Mouse (Mus musculus) T-helper 2 cell (primary cell): ENCODE measurements at regions not wholly inside any gene's neighbourhood (a gene's known extent, or its start where the extent isn't known, plus 50 kb on each side); places are given as distances from the start of the nearest gene placed in this dataset.

ENCODE experiments used
- in situ Hi-C: fragments of 300-600 bp; cut with MboI, MseI; formaldehyde crosslinking; loops from one replicate; pipeline ENCODE4 v1.15.1; 2025; ENCODE audit warnings: high pct_unique_total_duplicates

DNA sequence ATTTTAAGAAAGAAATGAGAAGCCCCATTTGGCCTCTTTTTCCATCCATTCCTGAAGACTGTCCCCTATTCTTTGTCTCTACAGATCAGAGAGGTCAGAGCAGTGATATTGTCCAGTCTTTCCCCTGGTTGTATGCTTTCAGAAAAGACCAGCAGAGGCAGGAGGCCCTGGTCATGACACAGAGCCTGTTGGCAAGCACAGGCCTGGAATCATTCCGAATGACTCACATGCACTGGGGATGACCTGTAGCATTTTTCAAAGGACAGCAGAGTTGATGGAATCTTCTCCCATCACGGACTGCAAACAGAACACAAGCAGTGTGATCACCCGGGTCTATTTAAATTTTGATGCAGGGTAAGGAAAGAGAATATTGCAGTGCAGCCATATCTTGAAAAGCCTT is 50.2 kb upstream of the Nxt1 start:
- in situ Hi-C loops: no loop called here

DNA sequence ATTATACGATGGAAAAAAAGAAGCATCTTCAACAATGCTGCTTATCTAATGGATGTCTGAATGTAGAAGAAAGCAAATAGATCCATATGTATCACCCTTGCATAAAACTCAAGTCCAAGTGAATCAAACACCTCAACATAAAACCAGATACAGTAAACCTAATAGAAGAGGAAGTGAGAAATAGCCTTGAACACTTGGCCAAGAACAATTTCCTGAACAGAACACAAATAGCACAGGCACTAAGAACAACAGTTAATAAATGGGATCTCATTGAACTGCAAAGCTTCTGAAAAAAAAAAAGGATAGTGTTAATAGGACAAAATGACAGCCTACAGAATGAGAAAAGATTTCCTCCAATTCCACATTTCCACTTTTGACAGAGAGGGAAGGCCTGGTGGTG is 60.5 kb upstream of the Nxt1 start:
- in situ Hi-C loops: no loop called here

DNA sequence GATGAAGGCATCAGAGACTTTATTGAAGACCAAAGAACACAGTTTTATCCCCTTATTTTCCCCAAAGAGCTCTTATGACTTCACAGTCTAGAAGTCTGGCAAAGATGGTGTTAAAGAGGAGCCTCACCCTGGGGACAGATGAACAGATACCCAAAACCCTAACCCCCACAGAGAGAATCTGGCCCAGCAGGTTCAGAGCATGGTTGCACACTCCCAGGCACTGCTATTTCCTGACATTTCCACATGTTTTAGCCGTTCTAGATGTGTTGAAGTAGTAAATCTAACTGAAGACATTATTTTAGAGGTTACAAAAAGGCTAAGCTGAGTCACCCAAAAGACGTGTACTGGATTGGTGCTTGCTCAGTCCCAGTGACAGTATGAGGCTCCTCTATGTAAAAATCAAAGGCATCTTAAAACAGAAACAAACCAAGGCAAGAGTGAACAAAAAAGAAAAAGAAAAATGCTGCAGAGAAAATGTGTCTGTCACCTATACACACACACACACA is 66.9 kb upstream of the Nxt1 start:
- in situ Hi-C loops: no loop called here

GRCm38 (mm10) chr2:148603951-148604350 is 68.5 kb upstream of the Nxt1 start:
- in situ Hi-C loops: no loop called here

- in situ Hi-C loops: no loop called here
Observed at GRCm38 (mm10) chr2:148603315-148603714, 69.1 kb upstream of the Nxt1 start.

- in situ Hi-C loops: no loop called here
Observed at GRCm38 (mm10) chr2:148599498-148599897, 72.9 kb upstream of the Nxt1 start.

DNA sequence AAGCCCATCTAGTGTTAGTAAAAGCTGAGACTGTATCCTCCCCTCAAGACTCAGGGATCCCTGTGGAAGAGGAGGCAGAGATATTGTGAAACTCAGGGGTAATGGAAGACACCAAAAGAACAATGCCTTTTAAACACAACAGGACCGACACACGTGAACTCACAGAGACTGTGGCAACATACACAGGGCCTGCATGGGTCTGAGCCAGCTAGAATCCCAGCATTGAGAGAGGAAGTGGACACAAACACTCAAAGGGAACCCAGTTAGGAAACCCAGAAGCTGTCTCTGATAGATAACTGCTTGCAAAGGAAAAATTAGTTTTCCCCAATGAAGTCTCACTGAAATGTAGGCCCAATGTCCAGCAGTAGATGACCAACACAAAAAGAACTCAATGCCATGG is 75.4 kb upstream of the Nxt1 start:
- in situ Hi-C loops: no loop called here

DNA sequence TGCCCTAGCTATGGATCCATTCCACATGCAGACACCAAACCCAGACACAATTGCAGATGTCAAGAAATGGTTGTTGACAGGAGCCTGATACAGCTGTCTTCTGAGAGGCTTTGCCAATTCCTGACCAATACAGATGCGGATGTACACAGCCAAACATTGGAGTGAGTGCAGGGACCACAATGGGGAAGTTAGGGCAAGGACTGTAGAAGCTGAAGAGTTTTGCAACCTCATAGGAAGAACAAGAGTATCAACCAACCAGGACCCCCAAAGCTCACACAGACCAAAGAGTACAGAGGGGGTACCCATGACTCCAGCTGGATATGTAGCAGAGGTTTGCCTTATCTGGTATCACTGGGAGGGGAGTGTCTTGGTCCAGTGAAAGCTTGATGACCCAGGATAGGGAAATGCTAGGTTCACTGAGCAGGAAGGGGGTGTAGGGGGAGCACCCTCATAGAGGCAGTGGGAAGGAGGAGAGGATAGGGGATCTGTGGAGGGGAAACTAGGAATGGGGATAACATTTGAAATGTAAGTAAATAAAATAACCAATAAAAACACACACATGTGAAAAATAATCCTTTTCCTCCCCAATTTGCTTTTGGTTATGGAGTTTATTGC is 86.6 kb upstream of the Nxt1 start:
- in situ Hi-C loops: no loop called here

- in situ Hi-C loops: no loop called here
Observed at GRCm38 (mm10) chr2:148582208-148582607, 90.2 kb upstream of the Nxt1 start.

DNA sequence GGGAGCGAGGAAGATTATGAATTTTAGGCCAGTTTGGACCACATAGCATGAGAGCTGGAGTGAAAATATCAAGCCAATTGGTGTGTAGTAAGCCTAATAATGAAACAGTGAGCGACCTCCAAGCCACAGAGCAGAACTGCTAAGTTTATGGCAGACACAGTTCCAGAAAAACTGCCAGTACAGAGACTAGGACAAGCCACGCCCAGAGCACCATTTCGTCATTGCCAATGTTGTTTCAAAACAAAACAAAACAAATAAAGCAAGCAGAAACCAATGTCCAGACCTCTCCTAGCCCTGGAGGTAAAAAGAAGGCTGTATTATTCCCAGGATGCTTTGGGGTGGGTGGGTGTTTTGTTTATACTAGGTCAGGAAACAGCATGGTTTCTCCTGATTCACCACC is 90.7 kb upstream of the Nxt1 start:
- in situ Hi-C loops: no loop called here

DNA sequence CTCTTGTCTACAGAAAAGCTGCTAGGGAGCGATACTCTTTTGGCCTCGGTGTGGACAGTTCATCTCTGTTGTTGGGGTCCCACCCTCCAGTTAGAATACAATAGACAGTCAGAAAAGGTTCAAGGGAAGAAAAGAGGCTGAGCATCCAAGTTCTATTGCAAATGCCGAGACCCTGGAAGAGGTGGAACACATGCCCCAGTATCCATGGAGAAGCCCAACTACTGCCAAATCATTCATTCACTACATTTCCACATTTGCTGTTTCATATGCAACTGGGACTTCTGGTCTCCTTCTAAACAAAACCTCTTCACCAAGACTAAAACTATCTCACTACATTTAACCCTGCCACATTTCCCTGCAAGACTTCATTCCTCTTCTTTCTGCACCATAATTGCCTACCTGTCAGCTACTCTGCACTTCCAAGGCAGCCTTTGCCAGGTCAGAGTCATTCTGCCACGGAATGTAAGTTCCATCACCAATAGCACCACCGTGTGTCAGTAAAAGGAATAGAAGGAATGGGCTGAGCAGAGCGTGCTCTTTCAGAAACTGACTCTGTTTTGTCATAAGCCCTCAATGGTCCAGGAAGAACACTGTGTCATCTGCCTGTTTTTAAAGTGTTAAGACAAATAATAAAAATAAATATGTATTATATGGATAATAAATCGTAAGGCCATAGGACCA is 92.0 kb upstream of the Nxt1 start:
- in situ Hi-C loops: no loop called here

- in situ Hi-C loops: loop anchor here (5.0 kb wide), 1 partner anchor 47 kb away; no protein-coding TSS in a partner anchor
Observed at GRCm38 (mm10) chr2:148579564-148579963, 92.8 kb upstream of the Nxt1 start.

- in situ Hi-C loops: loop anchor here (5.0 kb wide), 1 partner anchor 47 kb away; no protein-coding TSS in a partner anchor
Observed at GRCm38 (mm10) chr2:148579027-148579426, 93.4 kb upstream of the Nxt1 start.

DNA sequence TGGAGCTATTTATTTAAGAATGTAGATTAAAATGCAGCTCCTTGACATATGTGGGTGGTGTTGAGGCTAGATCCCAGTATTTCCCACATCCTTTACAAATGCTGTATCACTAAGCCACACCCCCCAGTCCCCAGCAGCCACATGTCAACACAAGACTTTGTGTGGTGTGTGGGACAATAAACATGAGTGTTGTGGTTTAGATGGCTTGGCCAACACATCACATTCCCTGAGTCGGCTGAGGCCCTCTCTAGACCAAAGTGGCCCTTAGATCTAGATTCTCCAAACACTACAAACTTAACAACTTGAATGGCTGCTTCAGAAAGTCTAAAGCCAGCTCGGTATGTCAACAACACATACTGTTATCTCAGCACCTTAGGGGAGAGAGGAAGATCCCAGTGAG is 94.2 kb upstream of the Nxt1 start:
- in situ Hi-C loops: loop anchor here (5.0 kb wide), 1 partner anchor 46 kb away; no protein-coding TSS in a partner anchor

- in situ Hi-C loops: loop anchor here (5.0 kb wide), 1 partner anchor 43 kb away; no protein-coding TSS in a partner anchor
Observed at GRCm38 (mm10) chr2:148575433-148575832, 97.0 kb upstream of the Nxt1 start.

- in situ Hi-C loops: no loop called here
Observed at GRCm38 (mm10) chr2:148572165-148572564, 100.2 kb upstream of the Nxt1 start.

GRCm38 (mm10) chr2:148571616-148572015 is 100.8 kb upstream of the Nxt1 start:
- in situ Hi-C loops: no loop called here

DNA sequence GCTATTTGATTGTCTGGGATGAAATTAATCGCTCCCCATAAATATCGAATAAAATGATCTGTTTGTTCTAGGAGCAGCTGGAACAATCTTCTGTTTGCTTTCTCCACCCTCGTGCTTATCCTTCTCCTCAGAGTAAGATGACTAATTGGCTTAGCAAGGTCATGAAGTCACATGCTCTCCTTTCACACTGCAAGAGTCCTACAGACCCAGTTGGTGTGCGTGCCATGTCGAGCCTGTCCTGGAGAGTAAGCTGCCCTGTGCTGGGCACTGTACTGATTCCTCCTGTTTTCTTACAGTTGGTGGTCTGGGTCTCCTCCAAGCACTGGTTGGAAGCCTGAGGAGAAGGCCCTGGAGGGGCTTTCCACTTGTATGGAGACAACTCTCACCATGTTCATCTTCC is 101.4 kb upstream of the Nxt1 start:
- in situ Hi-C loops: no loop called here

- in situ Hi-C loops: no loop called here
Observed at GRCm38 (mm10) chr2:148567930-148568481, 104.4 kb upstream of the Nxt1 start.

DNA sequence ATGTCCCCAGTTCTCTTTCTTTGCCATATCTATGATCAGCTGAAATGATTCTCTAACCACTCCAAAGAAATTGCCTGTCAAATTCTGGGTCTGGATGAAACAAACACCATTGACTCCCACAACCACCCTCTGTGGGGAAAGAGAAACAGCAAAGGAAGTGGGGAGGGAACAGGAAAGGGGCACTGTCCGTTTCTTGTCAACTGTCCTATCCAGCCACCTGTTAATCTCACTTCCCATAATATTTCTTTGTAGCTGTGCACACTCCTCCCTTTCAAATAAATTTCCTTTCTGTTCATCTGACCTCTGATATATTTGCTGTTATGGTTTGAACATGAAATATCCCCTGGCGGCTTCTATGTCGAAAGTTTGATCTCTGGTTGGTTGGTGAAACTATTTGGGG is 109.0 kb upstream of the Nxt1 start:
- in situ Hi-C loops: no loop called here

DNA sequence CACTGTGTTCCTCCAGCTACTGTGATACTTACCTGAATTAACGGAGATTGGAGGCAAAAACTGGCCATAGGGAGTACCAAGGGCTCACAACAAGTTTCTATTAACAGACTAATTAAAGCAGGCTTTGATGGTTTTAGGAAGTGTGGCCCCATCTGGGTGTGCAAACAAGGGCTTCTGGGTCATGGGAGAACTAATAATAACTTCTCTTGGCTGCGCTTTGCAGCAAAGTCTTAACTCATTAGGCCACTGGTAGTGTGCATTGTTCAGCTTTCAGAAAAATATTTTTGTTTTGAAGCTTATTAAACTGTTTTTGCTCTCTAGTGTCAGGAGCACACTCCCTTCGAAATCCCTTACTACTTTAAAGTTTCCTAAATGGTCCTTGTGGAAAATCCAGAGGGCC is 110.4 kb upstream of the Nxt1 start:
- in situ Hi-C loops: no loop called here

- in situ Hi-C loops: no loop called here
Observed at GRCm38 (mm10) chr2:148560013-148560773, 112.2 kb upstream of the Nxt1 start.
